Mouse (Mus musculus) heart, embryonic 15.5 days (tissue): Measurements from ENCODE around the gene Gm10306. TPM values are rescaled to one million over a fixed set of nuclear protein-coding genes. Genes with fewer than 3 reads are reported as not detected.

Experiments used
- ATAC-seq: fragments of 200-750 bp; cut with Nextera tagmentation; replicated peaks from 2 replicates; pipeline ENCODE4 v1.8.0; 2017; ENCODE audit warnings: low read depth, moderate TSS enrichment; ENCODE audit not compliant: insufficient number of reproducible peaks, insufficient read depth, low FRiP score
- H3K27ac ChIP-seq: fragments of 300-500 bp; sonication (generic); 2 replicates; pipeline ENCODE4 v1.5.1; 2015; ENCODE audit warnings: mild to moderate bottlenecking, inconsistent platforms
- H3K27me3 ChIP-seq: fragments of 300-500 bp; sonication (generic); 2 replicates; pipeline ENCODE4 v1.6.1; 2015; ENCODE audit warnings: inconsistent platforms
- H3K36me3 ChIP-seq: fragments of 300-500 bp; sonication (generic); 2 replicates; pipeline ENCODE4 v1.6.1; 2015; ENCODE audit warnings: mild to moderate bottlenecking, inconsistent platforms
- H3K4me1 ChIP-seq: fragments of 300-500 bp; sonication (generic); replicated peaks from 2 replicates; pipeline ENCODE4 v1.6.1; 2015; ENCODE audit warnings: inconsistent platforms
- H3K4me2 ChIP-seq: fragments of 300-500 bp; sonication (generic); 2 replicates; pipeline ENCODE4 v1.6.1; 2015; ENCODE audit warnings: inconsistent platforms, mild to moderate bottlenecking, moderate library complexity
- H3K4me3 ChIP-seq: fragments of 300-500 bp; sonication (generic); 2 replicates; pipeline ENCODE4 v1.5.1; 2015; ENCODE audit warnings: mild to moderate bottlenecking, inconsistent platforms
- H3K9ac ChIP-seq: fragments of 300-500 bp; sonication (generic); 2 replicates; pipeline ENCODE4 v1.6.1; 2015; ENCODE audit warnings: mild to moderate bottlenecking, inconsistent platforms
- H3K9me3 ChIP-seq: fragments of 300-500 bp; sonication (generic); replicated peaks from 2 replicates; pipeline ENCODE4 v1.6.1; 2016; ENCODE audit warnings: inconsistent platforms
- WGBS: fragments of 180-500 bp; shearing (Covaris S2); methylation state at CpG from one replicate; pipeline ENCODE4 v1.1.7; 2015; ENCODE audit warnings: mixed read lengths; 5-methylcytosine and 5-hydroxymethylcytosine counted together
- polyA plus RNA-seq: library from polyadenylated mRNA; unstranded; fragments of >200 nt; fragmentation: Nextera tagmentation; extraction: Ambion mirVana; gene quantifications from 2 replicates; pipeline ENCODE4 v1.2.1, GENCODE M21; 2015

Gene Gm10306
- polyA plus RNA-seq, 1 experiment from 2014 or later, result not detected

DNA sequence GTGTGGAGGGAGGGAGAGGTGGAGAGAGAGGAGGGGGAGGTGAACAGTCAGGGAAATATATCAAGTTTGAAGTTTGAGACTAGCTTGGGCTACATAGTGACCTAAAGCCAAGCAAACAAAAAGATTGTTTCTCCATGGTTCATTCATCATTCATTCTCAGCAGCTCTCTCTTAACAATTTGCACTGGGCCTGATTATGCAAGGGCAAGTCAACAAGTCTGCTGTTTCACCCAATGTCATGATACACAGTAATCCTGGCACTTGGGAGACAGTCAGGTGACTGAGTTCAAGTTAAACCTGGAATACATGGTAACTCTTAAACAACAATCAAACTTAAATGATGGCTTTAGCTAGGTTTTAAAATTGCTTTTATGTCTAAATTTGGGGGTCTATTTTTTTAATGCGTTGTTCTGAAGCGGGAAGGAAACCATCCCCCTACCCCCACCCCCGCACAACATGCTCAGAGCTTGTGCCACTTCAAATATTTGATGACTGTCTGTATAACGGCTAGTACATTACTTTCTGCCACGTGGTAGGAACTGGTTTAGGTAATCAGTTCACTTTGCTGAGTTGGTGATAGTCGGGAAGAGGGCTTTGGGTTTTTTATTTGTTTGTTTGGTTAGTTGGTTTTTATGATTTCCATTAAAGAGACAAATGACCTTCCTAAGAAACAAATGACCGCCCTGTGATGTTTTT, 5.8 kb downstream of the Gm10306 start:
- H3K27me3 ChIP-seq, result no peaks in the 10 kb centered on the region
- H3K36me3 ChIP-seq, result no peaks in the 10 kb centered on the region
- H3K4me3 ChIP-seq, result no peak overlapping the region
- ATAC-seq, result no peak
- no peak overlapping the region for H3K27ac ChIP-seq
- no peaks in the 10 kb centered on the region for H3K9me3 ChIP-seq
- WGBS, result 73% methylated on average over 7 of the region's 7 CpGs
- no peaks in the 10 kb centered on the region for H3K4me1 ChIP-seq
- no peak overlapping the region for H3K9ac ChIP-seq
- H3K4me2 ChIP-seq, result no peak overlapping the region

DNA sequence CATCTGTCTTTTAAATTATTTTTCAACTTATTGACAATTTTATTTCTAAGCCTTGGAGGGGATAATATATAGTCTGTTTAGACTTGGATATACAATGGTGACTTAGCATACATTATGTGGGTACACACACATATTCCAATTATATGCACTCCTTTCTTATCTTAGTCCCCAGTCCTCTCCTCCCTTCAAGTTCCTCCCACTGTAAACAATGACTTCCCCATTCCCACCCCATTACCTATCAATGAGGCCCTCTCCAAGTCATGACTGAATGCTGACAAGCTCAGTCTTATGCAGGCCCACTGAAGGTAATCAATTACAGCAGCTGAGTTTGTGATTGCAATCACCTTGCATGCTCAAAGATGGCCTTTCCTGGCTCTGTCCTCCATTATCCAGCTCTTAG, 8.0 kb downstream of the Gm10306 start:
- no peaks in the 10 kb centered on the region for H3K27me3 ChIP-seq
- no peak for ATAC-seq
- H3K9ac ChIP-seq, result no peak overlapping the region
- peaks cover 8% of the 10 kb centered on the region for H3K36me3 ChIP-seq
- H3K4me3 ChIP-seq, result no peak overlapping the region
- no peak overlapping the region for H3K4me2 ChIP-seq
- H3K9me3 ChIP-seq, result no peaks in the 10 kb centered on the region
- H3K27ac ChIP-seq, result no peak overlapping the region
- no peaks in the 10 kb centered on the region for H3K4me1 ChIP-seq

DNA sequence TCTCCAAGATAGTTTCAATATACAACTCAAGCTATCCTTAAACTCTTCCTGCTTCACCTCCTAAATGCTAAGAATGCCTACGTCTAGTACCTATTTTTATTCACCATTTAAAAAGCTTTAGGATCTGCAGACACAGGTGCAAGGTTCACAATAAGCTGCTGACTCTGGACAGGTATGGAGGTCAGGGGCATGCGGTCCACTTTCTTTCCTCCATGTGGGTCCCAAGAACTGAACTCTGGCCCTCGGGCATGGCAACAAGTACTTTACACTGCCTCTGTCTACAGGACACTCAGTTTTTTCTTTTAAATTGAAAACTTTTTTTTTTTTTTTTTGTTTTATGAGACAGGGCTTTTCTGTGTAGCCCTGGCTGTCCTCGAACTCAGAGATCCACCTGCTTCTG, 16.3 kb downstream of the Gm10306 start:
- H3K9ac ChIP-seq, result no peak overlapping the region
- H3K9me3 ChIP-seq, result no peaks in the 10 kb centered on the region
- no peaks in the 10 kb centered on the region for H3K4me1 ChIP-seq
- H3K27ac ChIP-seq, result no peak overlapping the region
- no peak overlapping the region for H3K4me3 ChIP-seq
- H3K4me2 ChIP-seq, result no peak overlapping the region
- no peak for ATAC-seq
- H3K36me3 ChIP-seq, result peaks cover 28% of the 10 kb centered on the region
- 92% methylated on average over 4 of the region's 4 CpGs for WGBS
- no peaks in the 10 kb centered on the region for H3K27me3 ChIP-seq

DNA sequence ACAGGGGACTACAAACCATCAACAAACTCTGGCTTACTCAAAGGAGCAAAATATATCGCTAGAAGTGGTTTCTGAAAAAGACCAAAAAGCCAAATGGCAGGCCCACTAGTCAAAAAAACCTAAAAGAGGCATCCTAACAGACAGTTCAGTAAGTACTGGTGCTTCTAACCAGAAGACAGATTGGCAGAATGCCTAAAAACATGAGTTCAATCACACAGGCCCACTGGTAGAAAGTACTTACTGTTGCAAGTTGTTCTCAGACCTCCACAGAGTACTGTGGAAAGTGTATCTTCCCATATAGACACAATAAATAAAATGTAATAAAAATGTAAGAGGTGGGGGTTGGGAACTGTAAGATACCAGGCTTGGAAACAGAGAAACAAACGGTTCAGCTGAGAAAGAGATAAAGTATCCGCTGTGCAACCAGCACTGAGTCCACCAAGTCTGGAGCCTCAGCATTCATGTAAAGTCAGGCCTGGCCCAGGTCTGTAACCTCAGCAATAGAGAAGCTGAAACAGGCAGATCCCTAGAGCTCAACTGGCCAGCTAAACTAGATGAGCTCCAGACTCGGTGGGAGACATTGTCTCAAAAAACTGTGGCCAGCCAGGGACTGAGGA, 35.5 kb downstream of the Gm10306 start:
- H3K36me3 ChIP-seq, result no peaks in the 10 kb centered on the region
- 0 out of 2 replicates have a peak, but pooled peaks cover 4% of the 10 kb centered on the region for H3K4me1 ChIP-seq
- H3K9me3 ChIP-seq, result no peaks in the 10 kb centered on the region
- WGBS, result 69% methylated on average over 4 of the region's 4 CpGs
- H3K27ac ChIP-seq, result no peak overlapping the region
- H3K27me3 ChIP-seq, result no peaks in the 10 kb centered on the region
- ATAC-seq, result no peak
- no peak overlapping the region for H3K4me2 ChIP-seq
- no peak overlapping the region for H3K4me3 ChIP-seq
- H3K9ac ChIP-seq, result no peak overlapping the region

DNA sequence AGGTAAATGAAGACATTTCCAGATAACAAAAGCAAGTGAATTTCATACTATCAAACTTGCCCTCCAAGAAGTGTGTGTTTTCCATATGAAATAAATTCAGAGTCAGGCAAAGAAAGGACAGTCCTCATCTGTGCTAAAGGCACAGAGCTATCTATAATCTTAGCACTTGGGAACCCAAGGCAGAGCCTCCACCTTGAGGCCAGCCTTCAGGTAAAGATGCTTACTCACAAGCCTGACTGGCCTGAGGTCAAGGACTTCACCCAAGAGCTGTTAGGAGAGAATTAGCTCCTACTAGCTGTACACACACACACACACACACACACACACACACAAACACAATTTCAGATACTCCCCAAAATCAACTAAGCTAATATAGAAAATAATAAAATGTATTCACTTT, 36.4 kb downstream of the Gm10306 start:
- Histone ChIP-seq H3K27me3 (no peaks in the 10 kb centered on the region), H3K27ac (no peak overlapping the region), H3K4me1 (0 out of 2 replicates have a peak, but pooled peaks cover 4% of the 10 kb centered on the region), H3K4me3 (no peak overlapping the region), H3K36me3 (no peaks in the 10 kb centered on the region), H3K4me2 (no peak overlapping the region), H3K9me3 (no peaks in the 10 kb centered on the region), H3K9ac (no peak overlapping the region)
- no peak for ATAC-seq

DNA sequence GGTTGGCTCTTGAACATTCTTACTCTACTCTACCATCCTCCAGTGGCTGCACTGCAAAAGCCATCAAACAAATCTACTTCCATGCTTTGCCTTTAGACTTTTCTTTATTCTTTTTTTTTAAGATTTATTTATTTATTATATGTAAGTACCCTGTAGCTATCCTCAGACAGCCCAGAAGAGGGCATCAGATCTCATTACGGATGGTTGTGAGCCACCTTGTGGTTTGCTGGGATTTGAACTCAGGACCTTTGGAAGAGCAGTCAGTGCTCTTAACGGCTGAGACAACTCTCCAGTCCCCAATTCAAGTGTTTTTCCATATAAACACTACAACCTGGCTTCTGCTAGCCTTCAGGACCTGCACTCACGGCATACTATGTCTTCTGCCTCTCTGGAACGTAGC, 45.0 kb downstream of the Gm10306 start:
- Histone ChIP-seq H3K9ac (no peak overlapping the region), H3K4me3 (no peak overlapping the region), H3K27ac (no peak overlapping the region), H3K27me3 (no peaks in the 10 kb centered on the region), H3K9me3 (no peaks in the 10 kb centered on the region), H3K4me2 (peak overlapping the region; percentile 81; the same call in 1 of the 2 replicates), H3K4me1 (peaks cover 22% of the 10 kb centered on the region), H3K36me3 (no peaks in the 10 kb centered on the region)
- ATAC-seq, result no peak
- WGBS, result 82% methylated on average over 4 of the region's 4 CpGs

DNA sequence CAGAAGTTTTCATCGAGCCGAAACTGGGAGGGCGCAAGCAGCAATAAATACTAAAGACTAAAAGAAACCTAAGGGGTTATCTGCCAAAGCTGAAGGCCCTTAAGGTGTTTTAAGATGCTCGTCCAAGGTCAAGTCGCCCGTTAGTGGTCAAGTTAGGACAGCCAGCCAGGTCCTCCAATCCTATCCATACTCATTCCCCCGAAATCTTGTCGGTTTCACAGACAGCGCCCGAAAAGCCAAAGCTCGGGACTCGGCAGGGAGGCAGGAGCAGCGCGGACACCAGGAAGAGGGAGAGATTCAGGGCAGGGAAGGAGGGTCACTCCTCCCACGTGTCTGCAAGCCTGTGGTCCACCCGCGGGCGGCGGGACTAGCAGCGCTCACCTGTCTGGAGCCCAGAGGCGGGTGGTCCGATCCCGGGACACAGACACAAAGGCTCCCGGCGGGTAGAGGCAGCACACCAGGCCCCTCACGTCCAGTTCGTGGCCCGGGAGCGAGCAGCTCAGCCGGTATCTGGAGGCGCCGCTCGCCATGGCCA, 46.2 kb downstream of the Gm10306 start:
- no peak; the same call in 1 of the 2 replicates for ATAC-seq
- Histone ChIP-seq H3K27me3 (no peaks in the 10 kb centered on the region), H3K4me3 (peak overlapping the region; percentile 100), H3K36me3 (no peaks in the 10 kb centered on the region), H3K9me3 (no peaks in the 10 kb centered on the region), H3K27ac (peak overlapping the region; percentile 94), H3K4me2 (peak overlapping the region; percentile 81), H3K9ac (peak overlapping the region; percentile 98), H3K4me1 (peaks cover 22% of the 10 kb centered on the region)
- WGBS, result under 1% methylated on average over 33 of the region's 33 CpGs

DNA sequence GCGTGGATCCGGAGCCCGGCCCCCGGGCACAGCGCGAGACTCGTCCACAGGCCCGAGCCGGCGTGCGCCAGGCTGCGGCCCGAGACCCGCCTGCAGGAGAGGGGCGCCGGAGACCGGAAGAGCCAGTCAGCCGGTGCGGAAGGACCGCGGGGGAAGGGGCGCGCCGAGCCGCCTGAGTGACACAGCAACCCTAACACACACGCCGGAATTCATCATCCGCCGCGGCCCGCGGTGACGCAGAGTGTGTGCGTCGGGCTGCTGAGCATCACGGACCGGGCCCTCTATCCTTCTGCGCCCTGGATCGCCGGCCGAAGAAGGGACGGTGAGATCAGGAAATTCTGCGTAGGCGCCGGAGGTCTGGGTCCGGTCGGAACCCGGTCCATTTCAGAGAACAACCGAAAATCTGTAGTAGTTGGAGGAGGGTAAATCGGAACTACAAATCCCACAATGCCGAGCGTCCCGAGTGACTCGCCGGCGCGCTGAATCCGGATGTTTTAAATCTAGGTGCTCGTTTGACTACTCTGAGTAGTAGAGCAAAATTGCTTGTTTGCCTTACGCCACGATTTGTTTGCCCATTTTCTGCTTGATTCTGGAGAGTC, 46.8 kb downstream of the Gm10306 start, which contains the start of gene Plaa:
Gene Plaa (minus strand): TSS at position 214 of the 599 bp plus-strand sequence.
- H3K4me3 ChIP-seq, result peak within 1 kb of the TSS; percentile 100
- H3K27me3 ChIP-seq, result no peaks in the 10 kb centered on the region
- no peaks in the 10 kb centered on the region for H3K36me3 ChIP-seq
- H3K27ac ChIP-seq, result peak within 1 kb of the TSS; percentile 94
- H3K9ac ChIP-seq, result peak within 1 kb of the TSS; percentile 98
- H3K4me1 ChIP-seq, result peaks cover 22% of the 10 kb centered on the region
- no peaks in the 10 kb centered on the region for H3K9me3 ChIP-seq
- H3K4me2 ChIP-seq, result peak within 1 kb of the TSS; percentile 81
- WGBS, result under 1% methylated on average over 61 of the region's 61 CpGs
- peak; percentile 99 for ATAC-seq

DNA sequence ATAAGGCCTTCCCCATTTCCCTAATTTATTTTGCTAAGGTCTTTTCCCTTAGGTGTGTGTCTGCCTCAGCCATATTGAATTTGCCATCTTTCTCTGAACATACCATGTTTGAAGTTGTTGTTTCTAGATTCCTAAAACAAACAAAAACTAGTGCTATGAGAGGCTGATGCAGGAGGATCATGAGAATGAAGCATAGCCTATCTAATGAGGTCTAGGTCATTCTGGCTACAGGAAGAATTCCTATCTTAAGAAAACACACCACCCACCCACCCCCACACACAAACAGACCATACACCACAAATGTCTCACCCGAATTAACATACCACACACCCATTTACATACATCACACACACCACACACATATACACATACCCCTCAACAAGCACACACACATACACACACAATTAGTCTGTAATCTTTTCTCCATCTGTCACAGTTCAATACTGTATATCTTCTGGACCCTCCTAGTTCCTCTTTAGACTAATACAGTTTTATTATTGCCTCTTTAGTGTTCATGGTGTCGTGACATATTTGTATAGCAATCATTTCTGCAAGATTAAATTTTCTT, 48.2 kb downstream of the Gm10306 start:
- Histone ChIP-seq H3K36me3 (no peaks in the 10 kb centered on the region), H3K4me1 (peaks cover 22% of the 10 kb centered on the region), H3K4me2 (peak overlapping the region; percentile 81; the same call in 1 of the 2 replicates), H3K4me3 (no peak overlapping the region), H3K9me3 (no peaks in the 10 kb centered on the region), H3K27me3 (no peaks in the 10 kb centered on the region), H3K9ac (no peak overlapping the region), H3K27ac (no peak overlapping the region)
- WGBS, result 73% methylated on average over 2 of the region's 2 CpGs
- ATAC-seq, result no peak

DNA sequence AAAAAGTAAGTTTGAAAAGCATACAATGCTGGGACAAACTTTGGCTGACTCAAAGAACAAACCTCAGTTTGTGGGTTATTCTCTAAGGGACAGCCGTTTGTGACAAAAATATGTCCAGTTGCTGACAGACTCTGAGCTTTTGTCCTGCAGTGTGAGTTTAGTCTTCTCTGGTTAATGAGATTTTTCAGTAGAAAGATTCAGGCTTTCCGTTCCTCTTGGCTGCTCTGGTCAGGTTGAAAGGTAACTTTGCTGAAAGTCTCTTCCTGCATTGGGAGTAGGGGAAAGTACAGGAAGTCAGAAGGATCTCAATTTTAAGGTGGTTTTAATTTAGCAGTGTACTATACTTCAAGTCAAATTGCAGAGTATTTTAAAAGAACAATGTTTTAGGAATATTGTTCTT, 49.2 kb downstream of the Gm10306 start:
- no peak overlapping the region for H3K9ac ChIP-seq
- no peak overlapping the region for H3K4me3 ChIP-seq
- H3K4me1 ChIP-seq, result peaks cover 21% of the 10 kb centered on the region
- H3K27me3 ChIP-seq, result no peaks in the 10 kb centered on the region
- ATAC-seq, result no peak
- H3K36me3 ChIP-seq, result no peaks in the 10 kb centered on the region
- 77% methylated on average over 2 of the region's 2 CpGs for WGBS
- H3K4me2 ChIP-seq, result no peak overlapping the region
- no peaks in the 10 kb centered on the region for H3K9me3 ChIP-seq
- H3K27ac ChIP-seq, result no peak overlapping the region
